Mouse (Mus musculus): ENCODE measurements around the gene Zbp1.

DNA sequence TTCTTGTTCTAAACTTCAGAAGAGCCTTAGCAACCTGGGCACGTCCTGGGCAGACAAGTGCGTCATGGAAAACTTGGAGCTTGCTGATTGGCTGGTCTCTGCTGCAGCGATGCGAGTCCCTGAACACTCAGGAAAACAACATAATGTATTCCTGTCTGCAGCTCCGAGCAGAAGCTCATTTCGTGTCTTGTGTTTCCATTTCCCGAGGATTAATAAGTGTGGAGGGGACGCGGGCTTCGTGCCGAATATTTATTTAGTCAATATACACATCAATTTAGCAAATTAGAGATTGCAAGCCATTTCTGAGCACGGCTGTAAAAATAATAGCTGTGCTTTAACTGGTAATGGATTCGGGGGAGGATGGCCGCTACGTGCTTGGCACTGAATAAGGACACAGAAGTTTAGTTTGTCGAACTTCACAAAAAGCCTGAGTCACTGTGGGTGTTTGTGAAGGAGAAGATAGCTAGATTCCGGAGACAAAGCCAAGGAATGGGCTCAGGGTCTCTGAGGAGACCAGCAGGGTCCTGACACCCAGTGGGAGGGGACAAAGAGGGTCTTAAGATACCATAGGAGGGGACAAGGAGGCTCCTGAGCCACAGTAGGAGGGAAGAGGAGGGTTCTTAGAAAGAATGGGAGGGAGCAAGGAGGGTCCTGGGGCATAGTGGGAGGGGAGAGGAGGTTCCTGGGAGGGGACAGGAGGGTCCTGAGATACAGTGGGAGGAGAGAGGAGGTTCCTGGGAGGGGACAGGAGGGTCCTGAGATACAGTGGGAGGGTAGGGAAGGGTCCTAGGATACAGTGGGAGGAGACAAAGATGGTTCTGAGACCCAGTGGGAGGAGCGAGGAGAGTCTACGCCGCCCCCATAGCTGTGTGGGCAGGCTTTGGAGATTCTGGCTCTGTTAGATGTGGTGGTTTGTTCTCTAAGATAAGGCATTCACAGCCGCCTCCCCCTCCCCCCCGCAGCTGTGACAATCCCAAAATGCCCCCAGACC lies 44.9 kb downstream of the Zbp1 start:
- TF ChIP-seq CTCF (conservative IDR thresholded peaks at IDR 0.05; ENCODE audit: insufficient read depth, insufficient read length, low read depth, low read length) (no peak), POLR2A (IDR thresholded peaks at IDR 0.05; ENCODE audit: low read depth, low read length) (no peak)

Data from kidney, adult 2 months (tissue).